25 mouse cellular contexts compared by ENCODE assay signal in genomic region chr4:88935316-88935715, GRCm38 (mm10). TPM values are rescaled to one million over a fixed set of nuclear protein-coding genes. Genes with fewer than 3 reads are reported as not detected.
DNase-seq lines count a peak whose midpoint lies in the region; ATAC-seq and TF ChIP-seq lines count a peak whose summit lies in the region.
"Had no signal": no experiment of that assay in that cellular context is flagged by ENCODE, and none has a peak within 500 bp of the region (broad histone marks: within the 10 kb centered on the region; RNA-seq: fewer than 3 reads in every experiment).

No protein-coding gene starts in this region.

- peak overlapping the region; percentile 30 for H3K4me2 ChIP-seq in liver, postnatal 0 days (ENCODE audit: low read depth, low read length)
- H3K4me2 ChIP-seq in liver, embryonic 12.5 days: no peak overlapping the region
- H3K4me2 ChIP-seq in intestine, embryonic 14.5 days (ENCODE audit: low read length): peak overlapping the region; percentile 20; the same call in 1 of the 2 replicates
- 0 out of 2 replicates have a peak overlapping the region, but pooled peaks have one; percentile 13 for H3K4me2 ChIP-seq in stomach, embryonic 16.5 days (ENCODE audit: low read depth, low read length)
- H3K4me2 ChIP-seq: forebrain, embryonic 15.5 days; limb, embryonic 15.5 days had no signal

- WGBS in liver, postnatal 0 days (ENCODE audit: insufficient replicate concordance): 47% methylated on average over 7 of the region's 7 CpGs
- 46% methylated on average over 7 of the region's 7 CpGs for WGBS in liver, embryonic 12.5 days (ENCODE audit: insufficient replicate concordance)
- 73% methylated on average over 7 of the region's 7 CpGs for WGBS in intestine, embryonic 14.5 days
- WGBS in stomach, embryonic 16.5 days: 66% methylated on average over 7 of the region's 7 CpGs
- 75% methylated on average over 7 of the region's 7 CpGs for WGBS in limb, embryonic 10.5 days

- no peaks in the 10 kb centered on the region for H3K36me3 ChIP-seq in liver, postnatal 0 days (replicated peaks; ENCODE audit: insufficient read depth, low read length)
- no peaks in the 10 kb centered on the region for H3K36me3 ChIP-seq in liver, embryonic 12.5 days
- H3K36me3 ChIP-seq in intestine, embryonic 14.5 days (ENCODE audit: control insufficient read depth, insufficient read depth, low read length): no peaks in the 10 kb centered on the region
- H3K36me3 ChIP-seq in stomach, embryonic 16.5 days (ENCODE audit: control insufficient read depth, insufficient read depth, low read length): no peaks in the 10 kb centered on the region
- H3K36me3 ChIP-seq in limb, embryonic 10.5 days: no peaks in the 10 kb centered on the region
- H3K36me3 ChIP-seq: forebrain, embryonic 15.5 days; limb, embryonic 15.5 days had no signal

- intact Hi-C loops in left cerebral cortex, postnatal 10 days (cut with DNase I): no loop called here

- no peak for DNase-seq in liver, postnatal 0 days
- DNase-seq in adipocyte (ENCODE audit: low spot score): peak; percentile 88
- no peak for DNase-seq in intestine, embryonic 14.5 days (ENCODE audit: low spot score)
- no peak for DNase-seq in limb, embryonic 10.5 days (ENCODE audit: low spot score)
- DNase-seq in adrenal gland, postnatal 10 days: no peak
- DNase-seq in left cerebral cortex, postnatal 10 days (ENCODE audit: extremely low spot score in 1 of 2, low spot score in 2 of 2): no peak
- DNase-seq: adrenal gland, postnatal 14 days; cerebellum, adult 11 months; cerebellum, postnatal 14 days; gastrocnemius, postnatal 14 days; kidney, postnatal 36 days; layer of hippocampus, adult 9-11 months; lung, adult 2 months; thymus, adult 2 months had no signal

- H3K27me3 ChIP-seq in liver, postnatal 0 days (ENCODE audit: insufficient read depth, low read length): peaks cover 8% of the 10 kb centered on the region
- H3K27me3 ChIP-seq in liver, embryonic 12.5 days (replicated peaks): peaks cover 16% of the 10 kb centered on the region
- peaks cover 42% of the 10 kb centered on the region for H3K27me3 ChIP-seq in intestine, embryonic 14.5 days (replicated peaks; ENCODE audit: control insufficient read depth, insufficient read depth, low read length)
- peaks cover 11% of the 10 kb centered on the region for H3K27me3 ChIP-seq in stomach, embryonic 16.5 days (ENCODE audit: control insufficient read depth, insufficient read depth, low read length)
- H3K27me3 ChIP-seq in limb, embryonic 10.5 days (ENCODE audit: low read depth, poor library complexity, severe bottlenecking): peaks cover 65% of the 10 kb centered on the region
- H3K27me3 ChIP-seq: Patski had no signal

- TF ChIP-seq CTCF in liver, postnatal 0 days (IDR thresholded peaks at IDR 0.05; ENCODE audit: low read depth): no peak

- no peak for ATAC-seq in liver, postnatal 0 days
- no peak for ATAC-seq in liver, embryonic 12.5 days
- no peak for ATAC-seq in intestine, embryonic 14.5 days (replicated peaks; ENCODE audit: low FRiP score, low TSS enrichment, low read depth)
- ATAC-seq in stomach, embryonic 16.5 days (ENCODE audit: insufficient read depth, low FRiP score): no peak
- ATAC-seq: forebrain, embryonic 15.5 days; midbrain, embryonic 16.5 days; Patski had no signal

- no peak overlapping the region for H3K4me3 ChIP-seq in liver, postnatal 0 days (ENCODE audit: low read depth, low read length)
- H3K4me3 ChIP-seq in liver, embryonic 12.5 days: no peak overlapping the region
- no peak overlapping the region for H3K4me3 ChIP-seq in intestine, embryonic 14.5 days (ENCODE audit: low read depth, low read length)
- H3K4me3 ChIP-seq in stomach, embryonic 16.5 days (replicated peaks; ENCODE audit: low read length): peak overlapping the region; percentile 1; the same call in 1 of the 2 replicates
- no peak overlapping the region for H3K4me3 ChIP-seq in limb, embryonic 10.5 days
- H3K4me3 ChIP-seq: forebrain, embryonic 15.5 days; limb, embryonic 15.5 days had no signal

- no peaks in the 10 kb centered on the region for H3K9me3 ChIP-seq in liver, postnatal 0 days (ENCODE audit: low read length)
- no peaks in the 10 kb centered on the region for H3K9me3 ChIP-seq in liver, embryonic 12.5 days (replicated peaks)
- no peaks in the 10 kb centered on the region for H3K9me3 ChIP-seq in intestine, embryonic 14.5 days (ENCODE audit: control insufficient read depth, low read length)
- no peaks in the 10 kb centered on the region for H3K9me3 ChIP-seq in stomach, embryonic 16.5 days (replicated peaks; ENCODE audit: control insufficient read depth, low read length)
- H3K9me3 ChIP-seq in limb, embryonic 10.5 days (replicated peaks): no peaks in the 10 kb centered on the region
- H3K9me3 ChIP-seq: forebrain, embryonic 15.5 days; limb, embryonic 15.5 days had no signal

- peaks cover 16% of the 10 kb centered on the region for H3K4me1 ChIP-seq in liver, postnatal 0 days (ENCODE audit: insufficient read depth)
- H3K4me1 ChIP-seq in liver, embryonic 12.5 days: peaks cover 12% of the 10 kb centered on the region
- H3K4me1 ChIP-seq in intestine, embryonic 14.5 days (replicated peaks; ENCODE audit: control insufficient read depth, insufficient read depth, low read length): no peaks in the 10 kb centered on the region
- H3K4me1 ChIP-seq in stomach, embryonic 16.5 days (ENCODE audit: control insufficient read depth, insufficient read depth, low read length): 0 out of 2 replicates have a peak, but pooled peaks cover 2% of the 10 kb centered on the region
- peaks cover 15% of the 10 kb centered on the region for H3K4me1 ChIP-seq in limb, embryonic 10.5 days

- TF ChIP-seq EP300 in liver, postnatal 0 days (IDR thresholded peaks at IDR 0.05; ENCODE audit: low read depth): no peak

- no peak overlapping the region for H3K9ac ChIP-seq in liver, postnatal 0 days (replicated peaks)
- no peak overlapping the region for H3K9ac ChIP-seq in liver, embryonic 12.5 days
- no peak overlapping the region for H3K9ac ChIP-seq in intestine, embryonic 14.5 days (ENCODE audit: low read length)
- H3K9ac ChIP-seq in stomach, embryonic 16.5 days (ENCODE audit: low read length): no peak overlapping the region
- H3K9ac ChIP-seq: forebrain, embryonic 15.5 days; limb, embryonic 15.5 days had no signal

- H3K27ac ChIP-seq in liver, postnatal 0 days (ENCODE audit: low read depth): no peak overlapping the region
- no peak overlapping the region for H3K27ac ChIP-seq in liver, embryonic 12.5 days
- H3K27ac ChIP-seq in intestine, embryonic 14.5 days (ENCODE audit: low read depth): no peak overlapping the region
- no peak overlapping the region for H3K27ac ChIP-seq in stomach, embryonic 16.5 days (ENCODE audit: low read length)
- no peak overlapping the region for H3K27ac ChIP-seq in limb, embryonic 10.5 days
- H3K27ac ChIP-seq: forebrain, embryonic 15.5 days; limb, embryonic 15.5 days had no signal

RNA-seq across cellular contexts. Expression of gene Ifne, which starts 55.3 kb away (rescaled TPM):
- polyA plus RNA-seq in liver, postnatal 0 days (2015; fragmentation: Nextera tagmentation; extraction: Ambion mirVana): not detected in 2 replicates
- not detected in 2 replicates for polyA plus RNA-seq in liver, embryonic 12.5 days (2016; fragmentation: Nextera tagmentation; extraction: Ambion mirVana)
- polyA plus RNA-seq in intestine, embryonic 14.5 days (2014; fragmentation: Nextera tagmentation; extraction: Ambion mirVana): not detected in 2 replicates
- not detected in 2 replicates for polyA plus RNA-seq in stomach, embryonic 16.5 days (2015; fragmentation: Nextera tagmentation; extraction: Ambion mirVana)
- polyA plus RNA-seq in limb, embryonic 10.5 days (2016; fragmentation: Nextera tagmentation; extraction: Ambion mirVana): not detected in 2 replicates
- not detected for total RNA-seq in adrenal gland, postnatal 10 days (2021)
- not detected for total RNA-seq in left cerebral cortex, postnatal 10 days (2021)
- total RNA-seq: adrenal gland, postnatal 14 days; gastrocnemius, postnatal 14 days; hematopoietic stem cell, adult 5-6 weeks; left cerebral cortex, postnatal 25 days; neutrophil, adult 5-6 weeks had no signal
- polyA plus RNA-seq: forebrain, embryonic 15.5 days; heart, embryonic 16.5 days; kidney, embryonic 14.5 days; limb, embryonic 15.5 days; lung, adult 2 months; midbrain, embryonic 16.5 days; thymus, adult 2 months had no signal
